In genomic region chr8:10546519-10546918, GRCm38 (mm10) we compare ENCODE assay signal across 11 mouse cellular contexts.
"Had no signal": no experiment of that assay in that cellular context is flagged by ENCODE, and none has a peak within 500 bp of the region (broad histone marks: within the 10 kb centered on the region; RNA-seq: fewer than 3 reads in every experiment).

No protein-coding gene starts in this region.

- DNase-seq: kidney, adult 18-20 months; kidney, adult 9 months; kidney, postnatal 14 days; kidney, postnatal 4 days; liver, embryonic 13.5 days; lung, adult 2 months; lung, postnatal 14 days; thymus, postnatal 25 days had no signal

- H3K27ac ChIP-seq: liver, embryonic 13.5 days; macrophage; midbrain, embryonic 13.5 days; stomach, postnatal 0 days had no signal

- H3K4me1 ChIP-seq: liver, embryonic 13.5 days; midbrain, embryonic 13.5 days had no signal

- H3K4me3 ChIP-seq: liver, embryonic 13.5 days; midbrain, embryonic 13.5 days had no signal
